Mouse (Mus musculus) embryonic stem cell, embryonic (primary cell): ENCODE data around the gene Cdc16.

Experiments used
- CTCF ChIA-PET, 4 experiments: fragments of 300-600 bp in 2 of 4; fragments of 350-600 bp in 2 of 4; sonication (Branson Sonifier 250); formaldehyde crosslinking; loops; one replicate each; lab custom pipeline; 2022; ENCODE audit warnings: inconsistent platforms in 2 of 4; lab: Charles Lee
- POLR2A ChIA-PET, 4 experiments: fragments of 300-600 bp in 2 of 4; fragments of 350-600 bp in 2 of 4; sonication (Branson Sonifier 250); formaldehyde crosslinking; loops; one replicate each; lab custom pipeline; 2022; ENCODE audit warnings: antibody characterized with exemption in 4 of 4, inconsistent platforms in 1 of 4; lab: Charles Lee

Gene Cdc16

DNA sequence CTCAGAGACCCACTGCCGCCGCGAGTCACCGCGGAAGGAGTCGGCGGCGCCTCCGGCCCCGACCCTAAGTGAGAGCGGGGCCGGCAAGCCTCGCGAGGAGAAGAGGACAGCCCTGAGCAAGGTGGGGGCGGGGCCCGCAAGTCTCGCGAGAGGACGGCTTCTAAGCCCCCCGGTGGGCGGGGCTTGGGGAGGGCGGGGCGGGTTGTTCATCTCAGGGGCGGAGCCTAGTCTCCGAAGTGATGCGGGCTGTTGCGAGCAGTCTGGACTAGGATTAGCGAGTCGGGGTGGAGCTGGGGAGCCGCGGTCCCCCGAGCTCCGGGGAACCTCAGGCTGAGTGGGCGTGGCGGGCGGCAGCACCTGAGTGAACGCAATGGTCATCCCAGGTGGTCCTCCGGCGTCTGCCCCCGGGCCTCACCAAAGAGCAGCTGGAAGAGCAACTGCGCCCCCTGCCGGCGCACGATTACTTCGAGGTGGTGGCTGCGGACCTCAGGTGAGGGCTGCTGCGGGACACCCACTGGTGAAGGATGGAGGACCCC is 28.4 kb downstream of the Cdc16 start:
- ChIA-PET CTCF (interaction anchor here (0.6 to 2.3 kb wide), 22 partner anchors 8 to 1231 kb away, joined by 3 to 14 read pairs (median 4); partner anchors contain the start of genes Cdc16 (in 1 of the 4) and Coprs (in 1 of the 4)), POLR2A (interaction anchor here (0.5 to 4.8 kb wide), 70 partner anchors 9 to 1319 kb away, joined by 3 to 72 read pairs (median 4); partner anchors contain the start of genes Cdc16 (in 3 of the 4), Champ1 (in 2 of the 4), Coprs (in 1 of the 4) and Dcun1d2 (in 1 of the 4))

DNA sequence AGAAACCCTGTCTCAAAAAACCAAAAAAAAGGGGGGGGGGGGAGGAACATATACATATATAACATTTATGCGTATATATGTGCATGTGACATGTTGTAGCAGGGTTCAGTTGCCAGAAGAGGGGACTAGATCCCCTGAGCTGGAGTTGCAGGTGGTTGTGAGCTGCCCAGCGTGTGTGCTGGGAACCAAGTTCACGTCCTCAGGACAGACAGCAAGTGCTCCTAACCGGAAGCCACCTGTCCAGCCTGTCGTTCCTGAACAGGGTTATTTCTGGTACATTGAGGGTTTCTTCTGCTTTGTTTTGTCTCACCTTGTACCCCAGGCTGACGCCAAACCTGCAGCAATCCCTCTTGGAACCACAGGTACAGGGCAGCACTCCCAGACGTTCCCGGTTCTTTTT is 32.1 kb downstream of the Cdc16 start:
- CTCF ChIA-PET: interaction anchor here in 2 of 4 experiments (0.6 to 1.6 kb wide), 4 partner anchors 21 to 809 kb away, joined by 3 to 6 read pairs (median 4); no protein-coding TSS in a partner anchor
- POLR2A ChIA-PET: interaction anchor here in 1 of 4 experiments (0.6 to 1.7 kb wide), 2 partner anchors 28 to 219 kb away, joined by 5 to 12 read pairs; no protein-coding TSS in a partner anchor

- ChIA-PET CTCF (interaction anchor here in 1 of 4 experiments (0.6 to 1.4 kb wide), 2 partner anchors 7 to 231 kb away, joined by 3 to 4 read pairs; no protein-coding TSS in a partner anchor), POLR2A (interaction anchor here in 3 of 4 experiments (0.9 to 1.4 kb wide), 3 partner anchors 9 to 14 kb away, joined by 3 read pairs; no protein-coding TSS in a partner anchor)
These were observed 35.7 kb downstream of the Cdc16 start for GRCm38 (mm10) chr8:13793097-13793745.

DNA sequence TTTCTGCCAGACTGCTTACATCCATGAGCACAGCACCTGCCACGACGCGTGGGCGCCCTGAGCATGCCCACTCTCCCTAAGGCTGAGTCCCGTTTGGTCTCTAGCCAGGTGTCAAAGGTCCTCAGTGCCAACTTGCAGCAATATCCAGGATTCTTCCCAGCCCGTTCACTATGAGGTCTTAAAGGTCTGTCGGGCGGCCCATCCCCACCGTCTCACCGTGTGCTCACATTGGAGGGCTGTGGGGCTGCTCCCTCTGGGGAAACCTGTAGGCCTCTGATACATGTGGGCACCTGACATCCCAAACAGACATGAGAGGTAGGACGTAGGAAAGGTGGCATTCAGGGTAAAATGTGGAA is 36.2 kb downstream of the Cdc16 start:
- ChIA-PET CTCF (interaction anchor here in 1 of 4 experiments (0.6 to 1.4 kb wide), 2 partner anchors 8 to 232 kb away, joined by 3 to 4 read pairs; no protein-coding TSS in a partner anchor), POLR2A (interaction anchor here in 2 of 4 experiments (0.7 to 1.2 kb wide), 2 partner anchors 9 to 243 kb away, joined by 3 read pairs; no protein-coding TSS in a partner anchor)

DNA sequence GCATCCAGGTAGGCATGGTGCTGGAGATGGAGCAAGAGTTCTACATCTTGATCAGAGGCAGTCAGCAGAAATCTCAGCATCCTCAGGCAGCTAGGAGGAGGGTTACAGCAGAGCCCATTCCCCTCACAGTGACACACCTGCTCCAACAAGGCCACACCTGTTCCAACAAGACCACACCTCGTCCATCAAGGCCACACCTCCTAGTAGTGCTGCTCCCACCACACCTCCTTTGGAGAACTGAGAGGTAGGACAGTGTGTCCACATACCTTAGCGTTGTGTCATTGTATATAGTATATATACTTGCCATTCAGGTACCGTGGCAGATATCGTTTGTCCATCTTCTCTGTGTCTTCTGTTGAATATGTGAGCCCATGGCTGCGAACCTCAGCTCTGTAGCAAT is 40.2 kb downstream of the Cdc16 start:
- ChIA-PET CTCF (interaction anchor here in 2 of 4 experiments (0.7 to 2.1 kb wide), 2 partner anchors 11 to 823 kb away, joined by 4 to 7 read pairs; partner anchors contain the start of gene Upf3a (in 1 of the 2)), POLR2A (interaction anchor here in 1 of 4 experiments (1.1 to 2.8 kb wide), 2 partner anchors 12 to 61 kb away, joined by 3 to 17 read pairs; partner anchors contain the start of gene Upf3a)

GRCm38 (mm10) chr8:13799566-13799965 is 42.1 kb downstream of the Cdc16 start:
- ChIA-PET CTCF (no interaction called here), POLR2A (interaction anchor here in 2 of 4 experiments (1.0 to 2.4 kb wide), 2 partner anchors 14 to 15 kb away, joined by 4 to 7 read pairs; partner anchors contain the start of gene Upf3a (in 1 of the 2))

DNA sequence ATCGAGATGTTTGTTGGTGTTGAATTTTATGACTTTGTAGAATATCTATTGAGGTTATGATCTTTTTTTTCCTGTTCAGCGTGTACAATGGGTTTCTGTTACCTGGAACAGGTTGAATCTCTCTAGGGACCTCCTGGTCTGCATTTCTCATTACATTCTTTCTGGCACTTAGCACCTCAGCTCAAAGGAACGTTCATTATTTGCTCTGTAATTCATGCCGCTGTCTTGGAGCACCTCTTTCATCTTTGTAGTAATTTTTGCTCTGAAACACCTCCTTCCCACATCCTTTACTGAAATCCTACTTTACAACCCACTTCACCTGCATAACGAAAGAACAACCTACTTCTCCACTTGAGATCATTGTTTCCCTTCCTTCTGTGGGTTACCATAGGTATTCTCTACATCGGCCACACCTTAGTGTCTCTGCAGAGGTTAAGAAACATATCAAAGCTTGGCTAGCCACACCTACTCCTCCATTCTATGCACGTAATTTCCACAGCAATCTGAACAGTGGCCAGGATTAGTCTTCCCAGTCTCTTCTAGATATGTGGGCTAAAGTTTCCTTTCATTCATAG is 71.2 kb downstream of the Cdc16 start:
- ChIA-PET POLR2A (interaction anchor here in 1 of 4 experiments (0.6 kb wide), 1 partner anchor 445 kb away, joined by 3 read pairs; no protein-coding TSS in a partner anchor), CTCF (no interaction called here)
